Mouse (Mus musculus) MEL (cell line): ENCODE measurements around the gene Myrf. TPM values are rescaled to one million over a fixed set of nuclear protein-coding genes. Genes with fewer than 3 reads are reported as not detected.
A peak's percentile ranks its signal among the peaks of the same experiment; 100 is the strongest.

Source experiments
- DNase-seq: peaks from one replicate; pipeline ENCODE4 v3.0.0; 2011; ENCODE audit warnings: low read depth, low spot score
- H3K27ac ChIP-seq: 2 replicates; pipeline ENCODE4 v1.5.1; 2012; ENCODE audit warnings: low read depth, mild to moderate bottlenecking, control low read depth, low read length, moderate library complexity; ENCODE audit not compliant: control insufficient read depth
- H3K27me3 ChIP-seq, 2 experiments: fragments of 150-350 bp in 1 of 2; sonication (generic) in 1 of 2; 2 replicates each; pipeline ENCODE4 v1.6.1; 2012; ENCODE audit warnings: low read length in 2 of 2, mild to moderate bottlenecking in 2 of 2, improper control_type of control experiment in 1 of 2, moderate library complexity in 1 of 2; ENCODE audit not compliant: insufficient read depth in 2 of 2, control insufficient read depth in 1 of 2
- H3K36me3 ChIP-seq, 2 experiments: 2 replicates each; pipeline ENCODE4 v1.6.1; 2012 to 2014; ENCODE audit warnings: low read length in 2 of 2, improper control_type of control experiment in 1 of 2, inconsistent platforms in 1 of 2, mild to moderate bottlenecking in 1 of 2; ENCODE audit not compliant: insufficient read depth in 2 of 2, control insufficient read depth in 1 of 2
- H3K4me1 ChIP-seq, 2 experiments: fragments of 150-350 bp in 1 of 2; sonication (generic) in 1 of 2; 2 replicates each; pipeline ENCODE4 v1.6.1; 2012; ENCODE audit warnings: low read length in 2 of 2, improper control_type of control experiment in 1 of 2, mild to moderate bottlenecking in 1 of 2; ENCODE audit not compliant: insufficient read depth in 2 of 2, control insufficient read depth in 1 of 2
- H3K4me3 ChIP-seq, 2 experiments: fragments of 150-350 bp in 1 of 2; sonication (generic) in 1 of 2; 2 replicates each; pipeline ENCODE4 v1.5.1; 2012; ENCODE audit warnings: low read depth in 2 of 2, low read length in 2 of 2, mild to moderate bottlenecking in 2 of 2, moderate library complexity in 2 of 2, control low read depth in 1 of 2, improper control_type of control experiment in 1 of 2; ENCODE audit not compliant: control insufficient read depth in 1 of 2, insufficient read depth in 1 of 2
- H3K79me2 ChIP-seq: 2 replicates; pipeline ENCODE4 v1.6.1; 2012; ENCODE audit warnings: mild to moderate bottlenecking, low read length, moderate library complexity; ENCODE audit not compliant: control insufficient read depth, poor library complexity, insufficient read depth
- H3K9ac ChIP-seq: 2 replicates; pipeline ENCODE4 v1.6.1; 2012; ENCODE audit warnings: low read depth, mild to moderate bottlenecking, control low read depth, low read length, moderate library complexity; ENCODE audit not compliant: control insufficient read depth, poor library complexity, severe bottlenecking
- H3K9me3 ChIP-seq: fragments of 150-350 bp; sonication (generic); replicated peaks from 2 replicates; pipeline ENCODE4 v1.6.1; 2012; ENCODE audit warnings: mild to moderate bottlenecking, low read length, improper control_type of control experiment, moderate library complexity; ENCODE audit not compliant: insufficient read depth
- BHLHE40 ChIP-seq: IDR thresholded peaks from 2 replicates; pipeline ENCODE4 v1.6.1; 2012; ENCODE audit warnings: low read depth, mild to moderate bottlenecking, inconsistent platforms, low read length, improper control_type of control experiment, borderline replicate concordance
- CHD2 ChIP-seq: IDR thresholded peaks from 2 replicates; pipeline ENCODE4 v1.6.1; 2011; ENCODE audit warnings: low read length, improper control_type of control experiment
- CTCF ChIP-seq, 3 experiments: IDR thresholded peaks in 2 of 3; conservative IDR thresholded peaks in 1 of 3; 2 replicates each; pipeline ENCODE4 v1.5.1; 2011 to 2012; ENCODE audit warnings: low read length in 3 of 3, low read depth in 2 of 3, mild to moderate bottlenecking in 2 of 3, improper control_type of control experiment in 1 of 3, inconsistent platforms in 1 of 3, mixed read lengths in 1 of 3, moderate library complexity in 1 of 3; ENCODE audit not compliant: control insufficient read depth in 1 of 3, insufficient read depth in 1 of 3, poor library complexity in 1 of 3, severe bottlenecking in 1 of 3
- EP300 ChIP-seq, 2 experiments: IDR thresholded peaks; 2 replicates each; pipeline ENCODE4 v1.6.1; 2011; ENCODE audit warnings: improper control_type of control experiment in 2 of 2, low read length in 2 of 2, low read depth in 1 of 2, mild to moderate bottlenecking in 1 of 2
- GABPA ChIP-seq: IDR thresholded peaks from 2 replicates; pipeline ENCODE4 v1.6.1; 2012; ENCODE audit warnings: low read depth, mild to moderate bottlenecking, inconsistent platforms, low read length, improper control_type of control experiment, moderate library complexity
- HCFC1 ChIP-seq: IDR thresholded peaks from 2 replicates; pipeline ENCODE4 v1.6.1; 2012; ENCODE audit warnings: low read depth, mild to moderate bottlenecking, inconsistent platforms, low read length, improper control_type of control experiment, moderate library complexity
- MAFK ChIP-seq: IDR thresholded peaks from 2 replicates; pipeline ENCODE4 v1.6.1; 2011; ENCODE audit warnings: low read depth, mild to moderate bottlenecking, low read length, improper control_type of control experiment, borderline replicate concordance
- MAX ChIP-seq: IDR thresholded peaks from 2 replicates; pipeline ENCODE4 v1.6.1; 2011; ENCODE audit warnings: low read length, improper control_type of control experiment
- NELFE ChIP-seq: IDR thresholded peaks from 2 replicates; pipeline ENCODE4 v1.6.1; 2011; ENCODE audit warnings: low read depth, low read length, improper control_type of control experiment
- NRF1 ChIP-seq: IDR thresholded peaks from 2 replicates; pipeline ENCODE4 v1.6.1; 2014; ENCODE audit warnings: low read depth, mild to moderate bottlenecking, inconsistent platforms, low read length, improper control_type of control experiment, moderate library complexity; ENCODE audit not compliant: poor library complexity, insufficient read depth, severe bottlenecking
- POLR2A ChIP-seq, 2 experiments: IDR thresholded peaks; 2 replicates each; pipeline ENCODE4 v1.6.1; 2011 to 2012; ENCODE audit warnings: low read length in 2 of 2, mild to moderate bottlenecking in 2 of 2, control low read depth in 1 of 2, improper control_type of control experiment in 1 of 2, low read depth in 1 of 2, moderate library complexity in 1 of 2; ENCODE audit not compliant: control insufficient read depth in 1 of 2, insufficient read depth in 1 of 2, poor library complexity in 1 of 2
- POLR2AphosphoS2 ChIP-seq: IDR thresholded peaks from 2 replicates; pipeline ENCODE4 v1.6.1; 2011; ENCODE audit warnings: low read length, improper control_type of control experiment
- RAD21 ChIP-seq: IDR thresholded peaks from 2 replicates; pipeline ENCODE4 v1.6.1; 2011; ENCODE audit warnings: mild to moderate bottlenecking, low read depth, low read length, improper control_type of control experiment
- RCOR1 ChIP-seq: IDR thresholded peaks from 2 replicates; pipeline ENCODE4 v1.6.1; 2012; ENCODE audit warnings: low read depth, mild to moderate bottlenecking, inconsistent platforms, low read length, improper control_type of control experiment
- SIN3A ChIP-seq: IDR thresholded peaks from 2 replicates; pipeline ENCODE4 v1.6.1; 2012; ENCODE audit warnings: low read length, improper control_type of control experiment, inconsistent platforms
- TBP ChIP-seq: IDR thresholded peaks from 2 replicates; pipeline ENCODE4 v1.8.0; 2011; ENCODE audit warnings: low read depth, low read length, improper control_type of control experiment
- TCF12 ChIP-seq: IDR thresholded peaks from 2 replicates; pipeline ENCODE4 v1.6.1; 2014; ENCODE audit warnings: low read depth, mild to moderate bottlenecking, inconsistent platforms, low read length, improper control_type of control experiment, moderate library complexity
- UBTF ChIP-seq: IDR thresholded peaks from 2 replicates; pipeline ENCODE4 v1.6.1; 2012; ENCODE audit warnings: low read depth, mild to moderate bottlenecking, inconsistent platforms, low read length, improper control_type of control experiment, moderate library complexity, borderline replicate concordance; ENCODE audit not compliant: insufficient read depth
- USF1 ChIP-seq: IDR thresholded peaks from 2 replicates; pipeline ENCODE4 v1.6.1; 2014; ENCODE audit warnings: low read depth, mild to moderate bottlenecking, inconsistent platforms, low read length, improper control_type of control experiment, moderate library complexity
- USF2 ChIP-seq, 2 experiments: IDR thresholded peaks; 2 replicates each; pipeline ENCODE4 v1.6.1; 2011 to 2012; ENCODE audit warnings: improper control_type of control experiment in 2 of 2, low read length in 2 of 2, borderline replicate concordance in 1 of 2, inconsistent platforms in 1 of 2, low read depth in 1 of 2, mild to moderate bottlenecking in 1 of 2; ENCODE audit not compliant: insufficient read depth in 1 of 2
- ZMIZ1 ChIP-seq: IDR thresholded peaks from 2 replicates; pipeline ENCODE4 v1.6.1; 2012; ENCODE audit warnings: low read depth, mild to moderate bottlenecking, inconsistent platforms, low read length, improper control_type of control experiment, moderate library complexity
- ZNF384 ChIP-seq: IDR thresholded peaks from 2 replicates; pipeline ENCODE4 v1.6.1; 2012; ENCODE audit warnings: low read depth, mild to moderate bottlenecking, inconsistent platforms, low read length, improper control_type of control experiment
- polyA plus RNA-seq, 2 experiments: library from polyadenylated mRNA; stranded (reverse) in 1 of 2; unstranded in 1 of 2; fragments of >175 nt in 1 of 2; fragments of >200 nt in 1 of 2; gene quantifications; 2 replicates each; pipeline versions ENCODE4 v1.2.1 to v1.2.4; 2012; ENCODE audit warnings: low replicate concordance in 2 of 2, low read depth in 1 of 2; ENCODE audit not compliant: insufficient read length in 2 of 2, insufficient read depth in 1 of 2, missing spikeins in 1 of 2
- total RNA-seq: library from RNA; depleted of rRNA; stranded (reverse); fragments of 300-350 nt; gene quantifications from 2 replicates; pipeline ENCODE4 v1.2.3, GENCODE M21; 2012

The Myrf gene
- total and polyA plus RNA-seq, 3 experiments = 0.23 to 2.7 TPM; not detected in 1

DNA sequence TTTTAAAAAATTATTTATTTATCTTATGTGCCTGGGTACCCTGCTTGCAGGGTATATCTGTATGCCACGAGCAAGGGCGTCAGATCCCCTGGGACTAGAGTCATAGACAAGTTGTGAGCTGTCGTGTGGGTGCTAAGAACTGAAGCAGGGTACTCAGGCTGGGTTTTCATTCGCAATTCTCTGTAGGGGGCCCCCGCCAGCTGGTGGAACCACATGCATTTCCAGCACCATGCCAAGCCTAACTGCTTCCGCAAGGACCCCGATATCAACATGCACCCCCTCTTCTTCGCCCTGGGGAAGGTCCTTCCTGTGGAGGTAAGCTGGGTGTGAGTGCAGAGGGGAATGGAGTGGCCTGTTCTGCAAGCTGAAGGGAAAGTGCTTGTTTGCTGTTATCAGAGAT is 54.0 kb downstream of the Myrf start:
- peaks cover 0 to 18% of the 10 kb centered on the region in 2 experiments; a peak in 3 of 4 replicates for H3K4me1 ChIP-seq
- no peak overlapping the region for H3K4me3 ChIP-seq
- H3K9me3 ChIP-seq = no peaks in the 10 kb centered on the region
- no peaks in the 10 kb centered on the region for H3K27me3 ChIP-seq
- no peak for TF ChIP-seq CTCF (IDR thresholded peaks at IDR 0.05 in 2 of 3, conservative IDR thresholded peaks at IDR 0.05 in 1 of 3; ENCODE audit: control insufficient read depth in 1 of 3, insufficient read depth in 1 of 3, low read depth in 2 of 3, low read length in 3 of 3, poor library complexity in 1 of 3, severe bottlenecking in 1 of 3)
- TF ChIP-seq SIN3A = no peak
- TF ChIP-seq TBP = no peak
- TF ChIP-seq ZNF384 = no peak
- TF ChIP-seq RCOR1 = no peak
- TF ChIP-seq BHLHE40 = no peak
- TF ChIP-seq POLR2A (IDR thresholded peaks at IDR 0.05; ENCODE audit: control insufficient read depth in 1 of 2, insufficient read depth in 1 of 2, low read depth in 1 of 2, low read length in 2 of 2, poor library complexity in 1 of 2) = no peak
- TF ChIP-seq UBTF = no peak
- TF ChIP-seq NRF1 = no peak
- no peak for TF ChIP-seq USF1
- TF ChIP-seq MAFK = no peak
- no peak for TF ChIP-seq EP300 (IDR thresholded peaks at IDR 0.05; ENCODE audit: low read depth in 1 of 2, low read length in 2 of 2)
- DNase-seq = no peak
- peaks cover 16% of the 10 kb centered on the region for H3K79me2 ChIP-seq
- no peak overlapping the region for H3K27ac ChIP-seq
- no peak overlapping the region for H3K9ac ChIP-seq
- H3K36me3 ChIP-seq = peaks cover 0 to 11% of the 10 kb centered on the region in 2 experiments; a peak in 3 of 4 replicates

DNA sequence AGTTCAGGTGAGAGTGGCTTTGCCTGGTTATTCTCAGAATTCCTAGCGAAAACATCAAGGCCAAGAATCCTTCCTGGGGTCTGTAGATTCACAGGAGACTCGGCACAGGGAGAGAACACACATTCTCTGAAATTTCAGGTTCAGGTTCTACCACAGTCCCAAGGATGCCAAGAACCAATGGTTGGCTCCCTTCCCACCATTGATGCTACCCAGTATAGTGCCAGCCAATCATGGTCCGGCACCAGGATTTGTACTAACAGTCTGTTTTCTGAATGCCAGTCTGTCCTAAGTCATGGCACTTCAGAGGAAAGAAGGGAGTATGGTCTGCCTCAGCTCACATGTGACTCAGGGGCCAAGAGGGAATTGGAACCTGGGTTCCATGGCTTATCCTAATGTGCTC is 54.7 kb downstream of the Myrf start:
- Histone ChIP-seq H3K4me1 (peaks cover 0 to 11% of the 10 kb centered on the region in 2 experiments; a peak in 3 of 4 replicates), H3K27ac (no peak overlapping the region)
- no peak for DNase-seq
- no peak for TF ChIP-seq RAD21
- TF ChIP-seq, all 39 proteins: peak for 0
- Histone ChIP-seq H3K4me3 (no peak overlapping the region), H3K36me3 (peaks cover 0 to 8% of the 10 kb centered on the region in 2 experiments; a peak in 3 of 4 replicates), H3K27me3 (no peaks in the 10 kb centered on the region), H3K9me3 (no peaks in the 10 kb centered on the region), H3K79me2 (peaks cover 16% of the 10 kb centered on the region), H3K9ac (no peak overlapping the region)

DNA sequence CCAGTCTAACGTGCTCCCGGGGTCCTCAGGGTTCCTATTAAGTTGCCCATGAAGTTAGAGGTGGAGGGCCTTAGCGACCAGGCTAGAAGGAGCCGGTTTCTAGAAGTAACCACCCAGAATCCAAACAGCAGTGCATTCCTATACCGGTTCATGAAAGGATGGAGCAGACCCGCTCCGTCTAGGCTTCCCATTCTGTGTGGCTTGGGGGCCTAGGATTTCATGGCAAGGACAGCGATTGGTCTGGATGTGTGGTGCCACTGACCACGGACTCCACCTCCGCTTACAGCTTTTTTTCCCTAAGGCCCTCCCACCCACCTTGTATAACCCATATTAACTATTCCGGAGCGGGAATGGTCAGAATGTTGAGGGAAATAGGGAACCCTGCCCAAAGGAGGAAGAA is 56.5 kb downstream of the Myrf start:
- peaks cover 0 to 8% of the 10 kb centered on the region in 2 experiments; a peak in 3 of 4 replicates for H3K36me3 ChIP-seq
- no peak overlapping the region for H3K27ac ChIP-seq
- peak overlapping the region; percentile 87 to 92 for H3K4me3 ChIP-seq
- peaks cover 16% of the 10 kb centered on the region for H3K79me2 ChIP-seq
- peak overlapping the region; percentile 96 for H3K9ac ChIP-seq
- no peak for DNase-seq
- TF ChIP-seq USF1 (no peak), NELFE (no peak), HCFC1 (no peak), USF2 (IDR thresholded peaks at IDR 0.05; ENCODE audit: borderline replicate concordance in 1 of 2, insufficient read depth in 1 of 2, low read depth in 1 of 2, low read length in 2 of 2) (no peak), ZMIZ1 (no peak), TCF12 (no peak), CHD2 (no peak), MAX (no peak), POLR2AphosphoS2 (no peak), RCOR1 (no peak), GABPA (no peak)
- H3K27me3 ChIP-seq = no peaks in the 10 kb centered on the region
- no peaks in the 10 kb centered on the region for H3K9me3 ChIP-seq
- peaks cover 0 to 10% of the 10 kb centered on the region in 2 experiments; a peak in 2 of 4 replicates for H3K4me1 ChIP-seq
